Mouse (Mus musculus) left cerebral cortex, adult 18-20 months (tissue): ENCODE measurements around the gene Atcay. TPM values are rescaled to one million over a fixed set of nuclear protein-coding genes. Genes with fewer than 3 reads are reported as not detected.
A peak's percentile ranks its signal among the peaks of the same experiment; 100 is the strongest.

Experiments used
- DNase-seq, 2 experiments: peaks; one replicate each; pipeline ENCODE4 v3.0.0; 2021 to 2022; ENCODE audit warnings: low spot score in 2 of 2, mixed read lengths in 1 of 2
- total RNA-seq, 2 experiments: library from RNA; stranded (reverse); gene quantifications; 2 replicates each; pipeline ENCODE4 v1.2.3; 2021

The Atcay gene
- total RNA-seq, 2 experiments from 2014 or later = 197 to 204 TPM

- no peak for DNase-seq
These were observed 28.6 kb downstream of the Atcay start, which contains the start of gene Nmrk2 for GRCm38 (mm10) chr10:81201807-81202758. TSS of gene Nmrk2 (minus strand) at chr10:81202051.

GRCm38 (mm10) chr10:81200605-81201287, 29.9 kb downstream of the Atcay start:
- no peak for DNase-seq

GRCm38 (mm10) chr10:81200141-81200540, 30.5 kb downstream of the Atcay start:
- DNase-seq = no peak

GRCm38 (mm10) chr10:81198990-81199389, 31.6 kb downstream of the Atcay start:
- no peak for DNase-seq

GRCm38 (mm10) chr10:81198230-81198629, 32.4 kb downstream of the Atcay start:
- DNase-seq = peak; percentile 66 to 72

GRCm38 (mm10) chr10:81197305-81197704, 33.3 kb downstream of the Atcay start:
- DNase-seq = no peak

- DNase-seq = no peak
These were observed 34.1 kb downstream of the Atcay start for GRCm38 (mm10) chr10:81196470-81197065.

- no peak for DNase-seq
These were observed 35.3 kb downstream of the Atcay start for GRCm38 (mm10) chr10:81195300-81195699.

GRCm38 (mm10) chr10:81193991-81194774, 36.5 kb downstream of the Atcay start:
- DNase-seq = no peak

GRCm38 (mm10) chr10:81192968-81193501, 37.6 kb downstream of the Atcay start:
- no peak for DNase-seq

- peak; percentile 76 to 91 for DNase-seq
These were observed 38.2 kb downstream of the Atcay start for GRCm38 (mm10) chr10:81192270-81192967.

- DNase-seq = no peak
These were observed 39.2 kb downstream of the Atcay start for GRCm38 (mm10) chr10:81191342-81191982.

- no peak for DNase-seq
These were observed 39.7 kb downstream of the Atcay start for GRCm38 (mm10) chr10:81190912-81191321.

- DNase-seq = no peak
These were observed 40.3 kb downstream of the Atcay start for GRCm38 (mm10) chr10:81190236-81190911.

- no peak for DNase-seq
These were observed 40.8 kb downstream of the Atcay start for GRCm38 (mm10) chr10:81189821-81190220.

- no peak for DNase-seq
These were observed 43.5 kb downstream of the Atcay start for GRCm38 (mm10) chr10:81187161-81187560.

GRCm38 (mm10) chr10:81184765-81185164, 45.9 kb downstream of the Atcay start:
- no peak for DNase-seq

GRCm38 (mm10) chr10:81183805-81184204, 46.8 kb downstream of the Atcay start, which contains the start of gene 4930442H23Rik:
TSS of gene 4930442H23Rik (minus strand) at chr10:81183849.
- no peak for DNase-seq
